Mouse (Mus musculus) bone marrow, adult 2 months (tissue): ENCODE data around the gene Kctd14. TPM values are rescaled to one million over a fixed set of nuclear protein-coding genes. Genes with fewer than 3 reads are reported as not detected.

Experiments used
- H3K27ac ChIP-seq: fragments of 200-500 bp; 2 replicates; pipeline ENCODE4 v1.5.1; 2012; ENCODE audit warnings: low read depth, mild to moderate bottlenecking, control low read depth, inconsistent platforms, low read length; ENCODE audit not compliant: control insufficient read depth, poor library complexity, insufficient read depth
- H3K4me1 ChIP-seq: fragments of 200-500 bp; 2 replicates; pipeline ENCODE4 v1.6.1; 2011; ENCODE audit warnings: low read length; ENCODE audit not compliant: control insufficient read depth, insufficient read depth
- H3K4me3 ChIP-seq: fragments of 200-500 bp; replicated peaks from 2 replicates; pipeline ENCODE3; 2011; ENCODE audit warnings: mild to moderate bottlenecking, low read depth, low read length, control low read depth; ENCODE audit not compliant: control insufficient read depth
- CTCF ChIP-seq: fragments of 200-500 bp; IDR thresholded peaks from 2 replicates; pipeline ENCODE4 v1.5.1; 2011; ENCODE audit warnings: low read length, control low read depth; ENCODE audit not compliant: control insufficient read depth, insufficient read depth
- POLR2A ChIP-seq: fragments of 200-500 bp; IDR thresholded peaks from 2 replicates; pipeline ENCODE4 v1.6.1; 2011; ENCODE audit warnings: low read depth, mild to moderate bottlenecking, control low read depth, low read length, borderline replicate concordance; ENCODE audit not compliant: control insufficient read depth
- WGBS: fragments of 180-500 bp; shearing (Covaris S2); methylation state at CpG from one replicate; pipeline ENCODE4 v1.1.7; 2018; 5-methylcytosine and 5-hydroxymethylcytosine counted together
- polyA plus RNA-seq: library from polyadenylated mRNA; stranded (reverse); fragments of >200 nt; gene quantifications from 2 replicates; pipeline ENCODE4 v1.2.4, GENCODE M21; 2011; ENCODE audit warnings: low replicate concordance; ENCODE audit not compliant: missing spikeins, insufficient read depth, insufficient read length

Kctd14 gene
- polyA plus RNA-seq, 1 experiment, result 12.6 TPM

DNA sequence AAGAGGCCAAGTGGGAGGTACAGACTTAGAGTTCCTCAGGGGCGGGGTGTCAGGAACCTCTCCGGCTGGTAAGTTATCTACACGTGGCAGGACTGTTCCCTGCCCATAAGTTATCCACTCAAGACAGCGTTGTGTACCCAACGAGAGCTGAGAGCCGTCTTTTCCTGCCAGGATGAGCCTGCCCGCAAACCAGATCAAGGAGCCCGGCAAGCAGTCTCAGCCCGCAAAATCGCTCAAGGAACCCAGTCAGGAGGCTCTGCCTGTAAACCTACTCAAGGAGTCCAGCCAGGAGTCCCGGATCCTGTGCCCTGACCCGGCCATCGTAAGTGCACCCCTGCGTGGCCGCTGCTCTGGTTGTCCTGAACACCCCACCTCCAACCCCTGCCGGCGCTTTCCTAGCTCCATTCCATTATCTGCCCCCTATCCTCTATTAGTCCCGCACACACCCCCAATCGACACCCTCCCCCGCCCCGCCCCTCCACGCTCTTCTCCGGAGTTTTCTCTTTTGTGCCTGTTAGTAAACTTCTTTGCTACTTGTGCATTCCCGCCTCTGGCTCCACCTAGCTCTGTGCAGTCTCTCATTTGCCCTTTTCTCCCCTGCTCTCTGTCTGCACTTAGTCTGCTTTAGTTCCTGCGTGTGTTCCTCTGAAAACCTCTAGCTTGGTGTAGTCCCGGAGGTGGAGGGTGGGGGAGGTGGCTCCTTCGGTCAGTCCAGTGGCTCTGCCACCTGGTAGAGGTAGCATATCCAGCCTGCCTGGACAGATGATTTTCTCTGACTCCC is 2.2 kb downstream of the Kctd14 start:
- TF ChIP-seq POLR2A, result peak; percentile 39; the same call in 1 of the 2 replicates
- no peak for TF ChIP-seq CTCF
- H3K4me1 ChIP-seq, result peaks cover 3% of the 10 kb centered on the region; the same call in 1 of the 2 replicates
- under 1% methylated on average over 27 of the region's 27 CpGs for WGBS
- H3K4me3 ChIP-seq, result peak overlapping the region; percentile 84
- peak overlapping the region; percentile 87 for H3K27ac ChIP-seq

DNA sequence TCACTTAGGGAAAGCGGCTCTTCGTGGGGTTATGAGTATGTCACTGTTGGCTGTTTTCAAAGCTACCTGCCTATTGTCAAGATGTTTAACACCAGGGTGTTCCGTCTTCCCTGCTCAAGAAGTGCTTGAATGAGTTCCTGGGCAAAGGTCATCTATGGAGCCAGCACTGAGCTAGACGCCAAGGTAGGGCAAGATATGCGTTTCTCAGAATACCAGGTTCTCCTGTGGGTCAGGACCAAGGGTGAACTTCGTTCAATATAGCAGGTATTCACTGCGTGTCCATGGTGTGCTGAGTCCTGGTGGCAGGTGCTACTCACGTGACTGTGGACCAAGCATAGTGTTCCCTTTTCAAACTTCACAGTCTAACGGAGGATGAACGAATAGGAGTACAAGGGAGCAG is 3.7 kb downstream of the Kctd14 start:
- H3K4me1 ChIP-seq, result peaks cover 3% of the 10 kb centered on the region; the same call in 1 of the 2 replicates
- WGBS, result 91% methylated on average over 10 of the region's 10 CpGs
- peak overlapping the region; percentile 27 for H3K4me3 ChIP-seq
- TF ChIP-seq CTCF (no peak), POLR2A (no peak)
- no peak overlapping the region; the same call in 1 of the 2 replicates for H3K27ac ChIP-seq

DNA sequence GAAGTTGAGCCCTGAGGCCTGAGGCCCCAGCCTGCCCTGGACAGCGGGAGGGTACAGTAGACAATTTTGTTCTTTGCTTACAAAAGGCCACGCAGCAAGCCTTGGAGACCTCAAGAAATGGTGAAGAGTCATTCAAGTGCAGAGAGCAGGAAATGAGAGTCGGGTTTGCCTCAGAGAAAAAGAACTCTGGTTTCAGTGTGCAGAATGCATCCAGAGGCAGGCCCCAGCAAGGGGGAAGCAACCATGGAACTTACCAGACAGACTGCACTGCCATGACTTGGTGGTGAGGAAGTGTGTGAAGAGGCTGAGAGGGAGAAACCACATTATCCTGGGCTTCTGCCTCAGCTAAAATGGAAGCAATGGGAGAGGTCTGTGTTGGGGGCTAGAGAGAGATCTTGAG is 4.5 kb downstream of the Kctd14 start:
- WGBS, result 25% methylated on average over 3 of the region's 3 CpGs
- Histone ChIP-seq H3K4me1 (peaks cover 3% of the 10 kb centered on the region; the same call in 1 of the 2 replicates), H3K4me3 (no peak overlapping the region), H3K27ac (0 out of 2 replicates have a peak overlapping the region, but pooled peaks have one; percentile 5)
- TF ChIP-seq POLR2A, result no peak
- no peak for TF ChIP-seq CTCF

DNA sequence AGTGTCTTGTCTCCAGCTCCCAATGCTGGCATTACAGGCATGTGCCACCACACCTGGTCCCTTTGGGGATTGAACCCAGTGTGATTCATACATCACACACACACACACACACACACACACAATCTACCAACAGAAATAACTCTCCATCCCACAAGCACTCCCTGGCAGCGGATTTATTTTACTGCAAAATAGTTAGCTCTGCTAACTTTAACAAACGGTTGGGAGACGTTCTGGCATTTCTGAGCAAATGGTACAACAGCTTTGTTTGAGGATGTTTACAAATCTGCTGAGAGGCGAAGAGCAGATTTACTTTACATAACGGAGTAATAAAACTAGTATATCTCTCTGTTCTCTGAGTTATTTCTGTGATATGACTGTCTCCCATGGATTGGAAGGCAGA is 21.9 kb downstream of the Kctd14 start:
- H3K4me1 ChIP-seq, result no peaks in the 10 kb centered on the region
- no peak for TF ChIP-seq CTCF
- TF ChIP-seq POLR2A, result no peak
- H3K4me3 ChIP-seq, result no peak overlapping the region
- H3K27ac ChIP-seq, result no peak overlapping the region
- 79% methylated on average over 5 of the region's 5 CpGs for WGBS

DNA sequence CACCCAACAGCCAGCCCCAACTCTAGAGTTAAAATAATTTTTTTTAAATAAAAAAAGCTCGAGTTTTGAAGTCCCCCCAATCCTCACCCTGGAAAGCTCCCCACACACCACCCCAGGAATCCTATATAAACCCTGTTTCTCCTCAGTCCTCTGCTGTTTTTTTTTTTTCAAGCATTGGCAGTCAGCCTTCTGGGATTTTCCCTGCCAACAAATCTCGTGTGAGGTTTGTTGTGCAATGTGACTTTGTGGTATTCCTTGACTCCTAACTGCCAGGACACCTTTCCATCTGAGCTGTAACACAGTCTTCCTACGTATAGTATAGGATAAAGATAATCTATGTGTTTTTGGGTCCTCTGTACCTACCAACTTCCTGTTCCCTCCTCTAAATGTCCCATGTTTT is 28.2 kb downstream of the Kctd14 start:
- TF ChIP-seq CTCF, result no peak
- no peak for TF ChIP-seq POLR2A
- WGBS, result 55% methylated on average over 3 of the region's 3 CpGs
- Histone ChIP-seq H3K4me3 (no peak overlapping the region), H3K27ac (no peak overlapping the region), H3K4me1 (no peaks in the 10 kb centered on the region; the same call in 1 of the 2 replicates)

DNA sequence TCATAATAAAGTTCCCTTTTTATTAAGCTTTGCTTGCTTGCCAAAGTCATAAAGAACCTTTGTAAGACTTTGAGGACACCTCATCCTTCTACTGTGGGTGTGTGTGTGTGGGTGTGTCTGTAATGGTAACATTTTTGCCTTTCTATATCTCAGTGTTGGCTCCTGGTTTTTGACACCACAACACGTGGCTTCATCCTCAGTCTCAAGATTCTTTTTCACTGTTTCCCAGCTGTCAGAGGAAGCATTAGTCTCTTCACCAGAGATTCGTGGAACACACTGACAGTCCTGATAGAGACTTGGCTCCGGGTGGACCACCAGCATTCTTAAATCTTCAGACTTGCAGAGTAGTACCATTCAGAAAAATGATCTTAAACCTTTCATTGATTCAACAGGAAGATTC is 29.2 kb downstream of the Kctd14 start:
- Histone ChIP-seq H3K27ac (no peak overlapping the region), H3K4me3 (peak overlapping the region; percentile 3), H3K4me1 (no peaks in the 10 kb centered on the region; the same call in 1 of the 2 replicates)
- no peak for TF ChIP-seq CTCF
- no peak for TF ChIP-seq POLR2A
- WGBS, result 16% methylated on average over 3 of the region's 3 CpGs

DNA sequence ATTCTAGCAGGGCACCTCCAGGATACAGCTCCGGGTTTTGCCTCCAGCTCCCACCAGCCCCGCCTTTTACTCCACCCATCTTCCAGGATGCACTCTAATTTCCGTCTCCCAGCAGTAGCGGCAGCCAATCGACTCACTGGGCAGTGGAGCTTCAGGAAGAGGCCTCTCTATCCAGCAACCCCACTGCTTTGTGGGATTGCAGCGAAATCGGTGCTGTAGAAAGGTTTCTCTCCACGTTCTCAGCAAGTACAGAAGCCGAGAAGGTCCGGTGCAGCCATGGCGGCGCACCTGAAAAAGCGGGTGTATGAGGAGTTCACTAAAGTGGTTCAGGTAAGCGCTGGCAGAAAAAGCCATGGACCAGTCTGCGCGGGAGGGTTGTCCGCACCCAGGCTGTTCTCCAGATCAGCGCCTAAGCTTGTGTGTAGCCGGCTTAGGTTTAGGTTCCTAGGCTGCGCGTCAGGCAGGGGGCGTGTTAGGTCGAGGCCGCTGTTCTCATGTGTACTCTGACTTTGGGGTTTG is 29.8 kb downstream of the Kctd14 start, which contains the start of gene Ints4:
Gene Ints4 (plus strand): TSS at position 136 of the 519 bp plus-strand sequence.
- H3K4me3 ChIP-seq, result peak within 1 kb of the TSS; percentile 73
- H3K4me1 ChIP-seq, result no peaks in the 10 kb centered on the region; the same call in 1 of the 2 replicates
- WGBS, result under 1% methylated on average over 24 of the region's 24 CpGs
- peak within 1 kb of the TSS; percentile 60 for H3K27ac ChIP-seq
- TF ChIP-seq CTCF, result peak; percentile 7; the same call in 1 of the 2 replicates
- 0 out of 2 replicates have a peak, but pooled peaks have one; percentile 25 for TF ChIP-seq POLR2A

DNA sequence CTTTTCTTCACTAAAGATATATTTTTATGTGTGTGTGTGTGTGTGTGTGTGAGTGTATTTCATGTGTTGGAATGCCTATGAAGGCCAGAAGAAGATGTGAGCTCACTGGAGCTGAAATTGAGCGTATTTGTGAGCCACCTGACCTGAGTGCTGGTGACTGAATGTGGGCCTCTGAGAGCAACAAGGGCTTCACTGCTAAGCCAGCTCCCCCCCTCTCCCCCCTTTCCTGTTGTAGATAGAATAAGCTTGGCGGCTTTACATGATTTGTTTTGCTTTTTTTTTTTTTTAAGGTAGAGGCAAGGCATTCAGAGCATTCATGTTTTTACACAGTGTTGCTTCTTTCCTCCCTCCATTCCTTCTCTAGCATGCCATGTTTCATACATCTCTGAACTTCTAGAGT is 32.3 kb downstream of the Kctd14 start:
- WGBS, result 62% methylated on average over 2 of the region's 2 CpGs

More for the DNA sequence above, 32.3 kb downstream of the Kctd14 start:
- H3K4me1 ChIP-seq, result no peaks in the 10 kb centered on the region; the same call in 1 of the 2 replicates
- no peak overlapping the region for H3K27ac ChIP-seq
- TF ChIP-seq CTCF (no peak), POLR2A (no peak)
- no peak overlapping the region for H3K4me3 ChIP-seq
